Mouse (Mus musculus) spleen, postnatal 36 days (tissue): Measurements from ENCODE around the gene Cd209e.
A peak's percentile ranks its signal among the peaks of the same experiment; 100 is the strongest.
"Not testable (repeated sequence)": the region's sequence is repeated elsewhere in the genome, so short reads cannot be mapped to it uniquely, and the experiment has no call there.

Experiments
- DNase-seq, 2 experiments: peaks; one replicate each; pipeline ENCODE4 v3.0.0; 2022; ENCODE audit warnings: low spot score in 2 of 2, mixed read lengths in 1 of 2

Gene Cd209e

GRCm38 (mm10) chr8:3854209-3854608, at the start of gene Cd209e:
Cd209e (minus strand) TSS chr8:3854309.
- DNase-seq = no peak

- no peak for DNase-seq
These were observed 24.3 kb upstream of the Cd209e start, which contains the start of gene Cd209d for GRCm38 (mm10) chr8:3878455-3878854. Cd209d (minus strand) TSS chr8:3878555.

- no peak for DNase-seq
These were observed 22.0 kb upstream of the Cd209e start for GRCm38 (mm10) chr8:3876121-3876520.

- not testable (repeated sequence) for DNase-seq
These were observed 8.6 kb upstream of the Cd209e start for GRCm38 (mm10) chr8:3862736-3863135.

GRCm38 (mm10) chr8:3803091-3803490, 51.0 kb downstream of the Cd209e start:
- DNase-seq = peak; percentile 49 to 50
